Mouse (Mus musculus): ENCODE results near the gene Rnf212b.
"Not testable (repeated sequence)": the region's sequence is repeated elsewhere in the genome, so short reads cannot be mapped to it uniquely, and the experiment has no call there.

Rnf212b gene

DNA sequence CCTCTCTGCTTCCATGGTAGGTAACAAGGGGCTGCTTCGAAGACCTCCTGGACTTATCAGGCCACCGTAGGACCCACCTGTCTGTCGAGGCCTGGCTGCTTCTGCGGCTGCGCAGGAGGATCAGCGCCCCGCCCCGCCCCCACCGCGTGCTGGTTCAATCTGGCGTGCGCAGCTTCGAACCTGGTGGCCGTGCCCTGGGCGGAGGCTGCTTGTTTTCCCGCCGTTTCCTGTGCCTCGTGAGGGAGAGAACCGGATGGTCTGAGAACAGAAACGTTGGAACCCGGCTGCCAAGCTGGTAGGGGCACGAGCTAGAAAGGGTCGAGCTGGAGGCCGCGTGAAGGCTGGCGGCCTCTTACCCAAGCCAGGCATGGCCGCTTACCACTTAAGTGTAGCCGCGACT, at the start of gene Rnf212b:
Rnf212b (plus strand) TSS at position 151 of the 400 bp plus-strand sequence.
- DNase-seq (ENCODE audit: low spot score in 2 of 2) = no peak

DNA sequence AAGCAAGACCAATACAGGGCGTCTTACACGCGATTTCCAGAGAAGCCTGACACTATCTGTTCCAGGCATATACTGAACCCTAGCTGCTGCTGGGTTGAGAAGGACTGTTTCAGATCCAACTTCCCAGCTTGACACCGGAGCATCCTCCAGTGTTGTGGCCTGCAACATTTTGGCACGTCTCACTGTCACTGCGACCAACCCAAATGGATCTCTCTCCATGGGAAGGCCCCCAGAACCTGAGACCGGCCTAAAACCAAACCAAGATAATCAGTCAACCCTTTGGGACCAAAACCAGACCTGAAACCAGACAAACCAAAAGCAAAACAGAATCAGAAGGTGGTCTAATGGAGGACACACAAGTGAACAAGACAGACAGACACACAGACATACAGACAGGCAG, 47.0 kb upstream of the Rnf212b start:
- not testable (repeated sequence) for DNase-seq (ENCODE audit: low spot score in 2 of 2)

DNA sequence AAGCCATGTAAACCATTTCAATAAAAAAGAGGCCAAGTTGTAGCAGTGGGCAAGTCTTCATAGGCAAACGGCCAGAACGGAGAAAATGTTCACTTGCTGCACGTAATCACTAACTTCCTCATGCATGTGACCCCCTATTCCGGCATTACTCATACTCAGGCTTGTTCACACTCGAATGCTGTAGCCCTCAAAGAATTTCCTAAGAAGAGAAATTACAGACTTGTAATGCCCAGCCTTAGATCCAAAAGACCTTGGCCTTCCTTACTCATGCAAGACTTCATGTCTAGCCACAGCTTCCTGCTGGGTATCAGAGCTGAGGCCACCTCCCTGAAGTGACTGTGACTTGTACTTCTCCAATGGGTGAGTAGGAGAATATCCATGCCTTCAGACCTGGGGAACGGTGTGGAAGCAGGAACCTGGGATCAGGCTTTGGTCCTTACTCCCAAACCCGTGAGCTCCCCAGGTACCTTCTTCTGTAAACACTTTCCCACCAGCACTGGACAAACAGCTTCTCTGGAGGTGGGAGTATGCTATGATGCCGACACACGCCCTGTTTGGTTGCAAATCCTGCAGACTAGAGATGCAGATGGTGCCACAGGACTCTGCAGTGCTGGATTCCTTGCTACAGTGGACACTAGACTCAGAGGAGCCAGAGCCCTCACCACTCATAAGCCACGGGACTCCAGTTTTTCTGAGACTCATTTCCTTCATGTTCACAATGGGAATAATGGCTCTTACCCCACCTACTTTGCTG, 45.5 kb upstream of the Rnf212b start:
- no peak for DNase-seq (ENCODE audit: low spot score in 2 of 2)

DNA sequence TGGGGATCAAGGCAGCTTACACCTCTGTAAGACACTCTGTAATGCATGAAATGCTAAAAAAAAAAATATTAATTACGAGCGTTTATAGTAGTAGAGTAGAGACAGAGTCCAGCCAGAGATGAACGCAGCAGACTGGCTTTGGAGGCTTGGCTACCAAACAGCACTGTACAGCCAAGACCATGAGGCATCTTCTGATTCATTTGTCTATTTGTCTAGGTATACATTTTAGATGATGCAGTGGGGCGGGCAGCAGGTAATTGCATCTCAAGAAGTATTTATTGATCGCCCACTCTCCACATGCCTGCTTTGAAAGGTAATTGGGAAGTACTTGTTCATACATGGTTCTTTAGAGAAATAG, 44.9 kb upstream of the Rnf212b start:
- no peak for DNase-seq (ENCODE audit: low spot score in 2 of 2)

DNA sequence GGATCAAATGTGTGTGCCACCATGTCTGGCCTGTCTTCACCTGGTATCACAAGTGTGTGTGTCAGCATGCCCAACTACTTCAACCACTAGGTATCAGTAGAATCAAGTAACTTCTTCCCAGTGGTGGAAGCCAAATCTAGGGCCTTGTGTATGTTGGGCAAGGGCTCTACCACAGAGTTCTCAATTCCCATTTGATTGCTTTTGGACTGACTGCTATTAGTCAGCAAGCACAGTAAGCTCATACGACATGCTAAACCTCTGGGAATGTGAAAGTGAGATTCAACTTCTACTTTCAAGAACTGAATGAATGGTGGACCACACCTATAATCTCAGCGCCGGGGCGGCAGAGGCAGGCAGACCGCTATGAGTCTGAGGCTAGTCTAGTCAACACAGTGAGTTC, 43.6 kb upstream of the Rnf212b start:
- no peak for DNase-seq (ENCODE audit: low spot score in 2 of 2)

DNA sequence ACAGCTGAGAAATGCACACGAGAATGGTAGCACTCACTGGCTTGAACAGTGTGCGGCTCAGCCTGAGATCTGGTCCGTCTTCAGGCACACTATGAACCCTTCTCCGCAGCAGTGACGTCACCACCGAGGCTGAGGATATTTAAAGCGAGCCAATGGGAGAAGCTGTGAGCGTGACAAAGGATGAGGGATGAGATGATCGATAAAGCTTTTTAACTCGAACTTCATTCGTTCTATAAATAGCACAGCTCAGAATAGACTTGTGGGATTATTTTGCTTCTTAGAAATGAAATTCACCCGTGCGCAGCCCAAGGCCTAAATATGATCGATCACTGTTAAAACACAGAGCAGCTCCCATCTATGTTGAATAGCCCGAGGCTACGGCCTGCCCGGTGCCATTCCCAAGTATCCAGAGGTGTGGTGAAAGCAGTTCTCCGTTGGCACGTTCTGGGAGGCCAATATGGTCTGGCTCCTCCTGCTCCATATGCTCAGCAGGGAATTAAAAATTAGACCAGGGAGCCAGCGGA, 41.5 kb upstream of the Rnf212b start:
- DNase-seq (ENCODE audit: low spot score in 2 of 2) = no peak

DNA sequence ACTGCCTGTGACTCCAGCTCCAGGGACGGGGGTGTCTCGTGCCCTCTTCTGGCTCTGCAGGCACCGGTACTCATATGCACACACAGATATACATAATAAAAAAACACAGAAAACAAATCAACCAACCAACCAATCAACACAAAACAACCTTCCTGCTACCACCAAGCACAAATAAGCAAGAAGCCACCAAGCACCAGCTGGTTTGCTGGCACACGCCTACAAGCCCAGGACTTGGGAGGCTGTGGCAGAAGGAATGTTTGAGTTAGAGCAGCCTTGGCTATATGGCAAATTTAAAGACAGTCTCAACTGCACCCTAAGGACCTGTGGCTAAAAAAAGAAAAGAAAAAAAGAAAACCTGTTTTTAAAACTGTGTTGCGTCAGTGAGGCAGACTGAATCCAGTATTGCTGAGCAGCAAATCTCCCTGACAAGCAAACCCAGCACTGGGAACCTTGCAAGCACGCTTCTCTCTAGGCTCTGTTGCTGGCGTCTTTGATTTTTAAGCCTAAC, 38.4 kb upstream of the Rnf212b start:
- no peak for DNase-seq (ENCODE audit: low spot score in 2 of 2)

DNA sequence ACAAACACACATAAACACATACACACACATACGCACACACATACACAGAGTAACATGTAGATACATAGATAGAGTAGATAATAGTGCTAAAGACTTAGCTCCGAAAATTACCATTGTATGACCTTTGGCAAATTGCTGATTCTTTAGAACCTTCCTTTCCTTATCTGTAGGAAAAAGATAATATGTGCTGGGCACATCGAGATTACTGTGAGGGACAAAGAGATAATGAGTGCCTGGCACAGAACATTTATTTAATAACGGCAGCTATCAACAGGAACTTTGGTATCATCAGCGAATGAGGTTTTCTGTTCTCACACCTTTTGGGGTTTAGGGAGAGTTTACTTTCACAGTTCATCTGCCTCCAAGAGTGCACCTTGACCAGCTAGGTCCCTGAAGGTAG, 37.2 kb upstream of the Rnf212b start:
- DNase-seq (ENCODE audit: low spot score in 2 of 2) = no peak

DNA sequence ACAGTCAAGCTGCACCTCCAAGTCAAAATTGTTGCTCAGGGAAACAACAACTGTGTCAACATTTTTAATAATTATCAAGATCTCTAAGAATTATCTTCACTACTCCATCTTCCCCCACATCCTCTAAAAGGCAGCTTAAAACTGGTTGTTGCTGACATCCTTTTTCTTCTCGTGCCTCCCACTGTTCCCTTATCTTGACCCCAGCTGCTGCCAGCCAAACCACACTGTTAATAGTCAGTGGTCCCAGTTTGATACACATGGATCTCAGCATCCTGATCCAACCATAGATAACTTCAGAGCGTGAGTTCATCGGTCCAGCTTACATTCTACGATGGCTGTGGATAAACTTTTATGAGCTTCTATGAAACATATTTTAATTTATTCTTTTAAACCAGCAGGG, 36.0 kb upstream of the Rnf212b start:
- no peak for DNase-seq (ENCODE audit: low spot score in 2 of 2)

DNA sequence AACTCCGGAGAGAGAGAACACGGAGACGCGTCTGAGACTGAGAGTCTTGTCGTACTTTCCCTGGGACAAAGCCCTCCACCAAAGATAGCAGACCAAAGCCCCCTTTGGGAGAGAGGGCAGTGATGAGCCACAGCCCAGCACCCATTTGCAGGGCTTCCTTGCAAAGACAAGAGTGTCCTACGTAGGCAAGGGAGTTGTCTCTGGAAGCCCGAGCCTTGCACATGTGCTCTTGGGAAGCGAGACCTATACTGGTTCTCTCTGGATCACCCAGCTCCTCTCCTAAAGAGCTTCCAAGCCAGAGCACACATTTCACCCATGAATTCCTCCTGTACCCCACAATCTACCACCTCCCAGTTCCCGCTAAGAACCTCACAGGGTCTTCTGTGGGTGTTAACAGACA, 33.9 kb upstream of the Rnf212b start:
- DNase-seq (ENCODE audit: low spot score in 2 of 2) = no peak

DNA sequence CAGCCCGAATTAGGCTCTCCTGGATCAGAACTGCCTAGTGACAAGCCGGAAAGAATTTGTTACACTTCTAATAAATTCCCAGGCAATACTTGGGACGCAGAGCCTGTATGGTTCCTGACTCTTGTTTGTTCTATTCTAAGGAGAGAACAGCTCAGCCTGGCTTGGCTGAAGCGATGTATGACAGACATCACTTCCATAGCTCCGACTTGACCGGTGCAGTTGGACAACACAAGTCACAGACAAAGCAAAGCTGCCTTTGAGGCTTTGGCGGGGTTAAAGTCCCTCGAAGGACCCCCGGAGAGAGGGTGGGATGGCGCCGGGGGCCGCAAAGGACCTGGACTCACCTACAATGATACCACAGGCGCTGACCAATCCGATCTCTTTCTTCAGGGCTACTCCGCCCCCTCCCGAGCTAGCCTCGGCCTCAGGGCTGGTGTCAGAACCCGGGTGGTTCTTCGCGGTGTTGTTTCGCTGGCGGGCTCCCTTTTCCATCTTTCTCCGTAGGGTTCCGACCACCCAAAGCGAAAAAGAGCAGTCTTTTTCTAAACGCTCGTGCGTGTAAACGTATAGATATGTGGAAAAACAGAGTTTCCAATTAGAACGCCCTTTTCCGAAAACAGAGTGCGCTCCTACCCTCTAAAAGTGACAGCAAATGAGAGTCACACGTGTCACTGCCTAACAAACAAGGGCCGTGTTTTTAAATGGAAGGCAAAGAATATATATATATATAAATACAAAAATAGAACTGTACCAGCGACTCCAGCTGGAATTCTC, 32.9 kb upstream of the Rnf212b start:
- no peak for DNase-seq (ENCODE audit: low spot score in 2 of 2)

DNA sequence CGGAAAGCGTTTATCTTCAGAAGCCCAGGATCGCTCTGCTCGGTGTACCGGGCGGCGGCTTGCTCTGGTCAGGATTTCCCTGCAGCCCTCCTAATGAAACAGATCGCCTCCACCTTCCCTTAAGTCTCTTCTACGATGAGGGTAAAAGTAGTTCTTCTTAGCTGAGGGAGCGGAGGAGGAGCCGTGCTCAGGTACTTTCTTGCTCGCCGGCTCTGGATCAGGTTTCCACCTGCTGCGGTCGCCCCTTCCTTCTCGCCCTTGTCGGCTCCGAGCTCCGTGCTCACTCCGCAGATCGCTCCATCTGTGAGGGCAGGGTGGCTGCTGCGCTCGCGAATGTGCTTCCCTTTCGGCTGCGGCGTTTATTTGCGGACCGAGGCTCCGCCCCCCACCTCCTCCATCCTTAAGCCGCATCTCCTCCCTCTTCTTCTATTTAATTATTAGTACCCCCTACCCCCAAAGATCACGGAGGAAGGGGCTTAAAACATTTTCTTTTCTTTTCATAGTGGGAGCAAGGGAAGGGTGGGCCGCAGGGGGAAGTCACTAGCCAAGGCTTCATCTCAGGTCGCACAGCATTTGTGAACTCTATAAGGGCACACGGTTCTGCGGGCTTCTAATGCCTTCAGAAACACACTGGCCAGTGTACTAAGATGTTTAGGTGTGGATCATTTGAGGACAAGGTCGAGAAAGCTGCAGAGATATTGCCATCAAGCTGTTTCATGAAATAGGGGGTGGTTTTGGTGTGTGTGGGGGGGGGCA, 32.2 kb upstream of the Rnf212b start, which contains the start of gene Slc7a8:
Slc7a8 (minus strand) TSS at position 337 of the 756 bp plus-strand sequence.
- peak; percentile 14 to 25 for DNase-seq (ENCODE audit: low spot score in 2 of 2)

DNA sequence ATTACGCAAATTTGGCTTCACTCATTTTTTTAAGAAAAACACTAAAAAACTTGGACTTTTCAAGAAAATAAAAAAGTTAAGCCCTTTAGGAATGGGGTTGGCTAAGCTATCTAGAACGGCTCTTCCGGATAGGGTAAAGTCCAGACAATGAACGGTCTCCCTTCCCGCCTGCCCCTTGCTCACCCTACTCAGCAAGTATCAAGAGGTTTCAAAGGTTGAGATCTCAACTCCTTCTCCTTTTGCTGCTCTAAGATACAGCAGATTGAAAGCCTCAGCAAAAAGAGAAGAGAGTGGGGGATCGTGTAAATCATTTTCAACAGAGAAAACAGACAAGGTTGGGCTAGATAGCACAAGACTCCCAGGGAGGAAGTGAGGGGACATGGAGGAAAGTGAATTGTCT, 31.0 kb upstream of the Rnf212b start:
- no peak for DNase-seq (ENCODE audit: low spot score in 2 of 2)

DNA sequence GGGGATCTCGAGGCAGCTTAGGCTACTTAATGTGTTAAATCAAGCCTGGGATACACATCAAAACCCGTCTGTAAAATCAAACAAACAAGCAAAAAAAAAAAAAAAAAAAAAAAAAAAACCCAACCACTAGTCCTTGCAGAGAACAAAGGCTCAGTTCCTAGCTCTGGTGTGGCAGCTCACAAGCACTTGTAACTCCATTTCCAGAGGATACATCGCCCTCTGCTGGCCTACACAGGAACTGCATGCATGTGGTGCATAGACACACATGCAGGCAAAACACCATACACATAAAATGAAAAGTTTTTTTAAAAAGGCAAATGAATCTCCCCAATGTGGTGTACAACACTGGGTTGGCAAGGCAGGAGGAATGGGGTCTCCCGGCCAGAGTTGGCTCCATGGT, 28.0 kb upstream of the Rnf212b start:
- peak; percentile 65 to 75 for DNase-seq (ENCODE audit: low spot score in 2 of 2)

DNA sequence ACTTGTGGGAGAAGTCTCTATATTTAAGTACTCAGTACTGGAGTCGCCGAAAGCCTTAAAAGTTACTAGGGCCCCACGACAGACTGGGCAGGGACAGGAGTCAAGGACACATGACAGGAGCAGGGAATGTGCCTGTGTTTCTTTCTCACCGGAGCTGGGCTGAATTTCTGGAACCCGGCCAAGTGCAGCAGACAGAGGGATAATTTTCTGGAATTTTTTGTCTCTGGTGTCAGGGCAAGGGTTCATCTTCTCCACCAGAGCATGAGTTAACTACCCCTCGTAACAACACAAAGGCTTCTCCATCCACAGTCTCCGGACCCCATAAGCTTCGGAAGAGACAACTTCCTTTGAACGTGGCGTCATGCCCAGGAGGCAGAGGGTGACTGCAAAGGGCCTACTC, 27.5 kb upstream of the Rnf212b start:
- DNase-seq (ENCODE audit: low spot score in 2 of 2) = no peak

DNA sequence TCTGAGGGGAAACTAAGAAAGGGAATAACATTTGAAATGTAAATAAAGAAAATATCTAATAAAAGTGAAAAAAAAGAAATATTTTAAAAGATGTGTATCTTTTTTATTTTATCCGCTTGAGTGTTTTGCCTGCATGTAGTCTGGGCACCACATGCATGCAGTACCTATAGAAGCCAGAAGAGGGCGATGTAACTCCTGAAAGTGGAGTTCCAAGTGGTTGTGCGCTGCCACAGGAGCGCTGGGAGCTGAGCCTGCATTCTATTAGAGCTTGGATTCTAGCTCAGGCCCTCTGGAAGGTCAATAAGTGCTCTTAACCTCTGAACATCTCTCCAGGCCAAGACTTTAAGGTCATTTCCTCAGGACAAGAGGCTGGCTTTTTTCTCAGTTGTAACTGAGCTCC, 26.7 kb upstream of the Rnf212b start:
- DNase-seq (ENCODE audit: low spot score in 2 of 2) = no peak

DNA sequence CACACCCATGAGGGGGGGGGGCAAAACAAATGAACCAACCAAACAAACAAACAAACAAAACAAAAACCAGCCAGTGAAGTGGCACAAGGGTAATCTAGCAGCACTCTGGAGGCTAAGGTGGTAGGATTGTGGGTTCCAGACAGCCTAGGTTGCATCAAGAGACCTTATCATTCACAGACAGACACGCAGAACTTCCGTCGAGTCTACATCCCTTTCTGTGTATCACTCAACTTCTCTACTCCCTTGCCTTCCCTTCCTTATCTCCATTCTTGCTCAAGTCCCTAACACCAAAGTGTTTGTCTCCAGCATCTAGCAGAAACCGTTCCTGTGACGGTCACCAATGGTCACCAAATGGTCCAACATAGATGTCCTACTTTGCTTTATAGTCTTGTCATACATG, 25.7 kb upstream of the Rnf212b start:
- no peak for DNase-seq (ENCODE audit: low spot score in 2 of 2)

DNA sequence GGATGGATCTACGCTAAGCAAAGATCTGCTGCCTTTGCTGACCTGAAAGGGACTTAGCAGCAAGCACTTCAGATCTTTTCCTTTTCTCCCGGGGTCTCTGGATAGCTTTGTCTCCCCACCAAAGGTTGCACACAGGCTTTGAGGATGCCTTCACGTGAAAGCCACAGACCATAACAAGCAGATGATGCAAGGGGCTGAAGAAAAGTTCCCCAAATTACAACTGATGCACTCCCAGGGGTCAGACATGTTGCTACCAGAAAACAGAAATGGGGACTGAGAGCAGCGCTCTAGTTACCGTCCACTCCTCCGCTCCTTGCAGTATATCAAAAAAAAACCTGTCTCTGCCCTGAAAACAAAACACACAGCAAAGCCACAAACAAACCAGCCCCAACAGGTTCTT, 21.8 kb upstream of the Rnf212b start:
- DNase-seq (ENCODE audit: low spot score in 2 of 2) = no peak

DNA sequence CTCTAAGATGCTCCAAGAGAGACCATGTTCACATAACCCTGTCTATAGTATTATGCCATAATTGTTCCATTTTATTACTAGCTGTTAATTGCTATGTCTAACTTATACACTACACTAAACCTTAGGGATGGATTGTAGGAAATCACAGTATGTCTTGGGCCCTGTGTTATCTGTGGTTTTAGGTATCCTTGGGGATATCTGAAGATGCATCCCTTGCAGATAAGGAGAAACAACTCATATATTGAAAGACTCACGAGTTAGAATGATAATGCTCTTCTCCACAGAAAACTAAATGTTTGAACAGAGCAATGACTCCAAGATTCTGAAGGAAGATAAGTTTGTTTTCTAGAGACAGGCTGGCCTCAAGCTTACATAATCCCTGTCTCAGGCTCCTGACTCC, 20.6 kb upstream of the Rnf212b start:
- DNase-seq (ENCODE audit: low spot score in 2 of 2) = no peak

DNA sequence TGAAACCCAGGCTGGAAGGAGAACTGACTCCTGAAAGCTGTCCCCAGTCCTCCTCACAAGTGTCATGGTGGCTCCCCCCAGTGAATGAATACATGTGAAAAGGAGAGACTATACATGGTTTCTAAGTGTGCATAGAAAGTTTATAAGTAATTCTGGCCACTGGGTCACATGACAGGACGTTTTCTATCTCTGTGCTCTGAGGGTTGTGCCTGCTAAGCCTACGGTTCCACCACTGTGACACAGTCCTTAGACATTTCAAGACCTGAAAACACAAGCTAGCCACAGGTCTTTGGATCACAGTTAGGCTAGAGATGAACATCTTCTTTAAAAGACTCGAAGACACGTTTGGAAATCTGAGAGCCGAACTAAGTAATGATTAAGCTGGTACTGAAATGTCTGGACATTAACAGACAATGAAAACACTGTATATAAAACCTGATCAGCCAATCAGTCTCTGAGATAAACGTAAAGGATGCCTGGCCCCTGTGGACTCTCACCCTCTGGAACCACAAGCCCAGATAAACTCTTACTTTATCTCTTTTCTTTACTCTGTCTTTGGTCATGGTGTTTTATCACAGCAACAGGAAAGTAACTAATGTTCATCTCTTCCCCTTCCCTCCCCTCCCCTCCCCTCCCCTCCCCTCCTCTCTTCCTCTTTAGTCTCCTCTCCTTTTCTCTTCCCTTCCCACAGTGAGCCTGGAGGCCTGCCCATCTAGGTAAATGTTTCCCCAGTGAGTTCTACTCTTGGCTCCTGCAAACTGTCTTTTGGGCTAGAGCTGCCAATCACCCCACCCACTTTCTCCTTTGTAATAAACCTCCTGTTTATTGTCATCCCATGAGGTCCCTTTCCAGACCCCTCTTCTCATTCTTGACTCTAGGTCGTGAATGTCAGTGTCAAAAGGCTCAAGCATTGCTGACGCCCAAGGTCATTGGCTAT, 19.8 kb upstream of the Rnf212b start:
- no peak for DNase-seq (ENCODE audit: low spot score in 2 of 2)

DNA sequence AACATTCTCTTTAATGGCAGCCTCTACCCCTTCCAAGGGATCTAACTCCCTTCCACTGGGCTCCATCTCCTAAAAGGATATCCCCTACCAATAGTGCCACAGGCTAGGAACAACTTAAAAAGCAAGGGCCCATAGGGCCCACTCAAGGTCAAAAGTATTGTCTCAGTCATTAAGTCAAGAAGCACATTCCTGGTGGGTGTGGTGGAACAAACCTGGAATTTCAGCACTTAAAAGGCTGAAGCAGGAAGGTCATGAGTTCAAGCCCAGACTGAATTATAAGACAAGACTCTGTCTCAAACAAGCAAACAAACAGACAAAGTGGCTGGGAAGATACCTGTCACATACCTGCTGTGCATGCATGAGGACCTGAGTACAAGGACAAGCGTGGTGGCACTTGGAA, 18.0 kb upstream of the Rnf212b start:
- DNase-seq (ENCODE audit: low spot score in 2 of 2) = no peak
